Mouse (Mus musculus) embryonic fibroblast, embryonic 13.5 days (primary cell): ENCODE measurements around the gene Car2.

ENCODE experiments used
- CTCF ChIP-seq: IDR thresholded peaks from 2 replicates; pipeline ENCODE4 v1.5.1; 2011; ENCODE audit warnings: mild to moderate bottlenecking, control low read depth, low read length, moderate library complexity, borderline replicate concordance; ENCODE audit not compliant: insufficient read depth
- POLR2A ChIP-seq: IDR thresholded peaks from 2 replicates; pipeline ENCODE4 v1.6.1; 2011; ENCODE audit warnings: low read depth, mild to moderate bottlenecking, control low read depth, low read length, moderate library complexity

- TF ChIP-seq CTCF: no peak
- TF ChIP-seq POLR2A: no peak
Observed at GRCm38 (mm10) chr3:14861787-14862186, 24.3 kb upstream of the Car2 start.
